Mouse (Mus musculus) bone marrow macrophage, adult 2 months (primary cell): ENCODE data around the gene Hoxc8. TPM values are rescaled to one million over a fixed set of nuclear protein-coding genes. Genes with fewer than 3 reads are reported as not detected.

Experiments used
- H3K27ac ChIP-seq: 2 replicates; pipeline ENCODE4 v1.5.1; 2012; ENCODE audit warnings: low read depth, low read length; ENCODE audit not compliant: insufficient read depth
- H3K4me1 ChIP-seq: 2 replicates; pipeline ENCODE4 v1.6.1; 2012; ENCODE audit warnings: low read length; ENCODE audit not compliant: control insufficient read depth, insufficient read depth
- H3K4me3 ChIP-seq: 2 replicates; pipeline ENCODE4 v1.5.1; 2012; ENCODE audit warnings: mild to moderate bottlenecking, low read length, moderate library complexity; ENCODE audit not compliant: insufficient read depth
- CTCF ChIP-seq: IDR thresholded peaks from 2 replicates; pipeline ENCODE4 v1.5.1; 2012; ENCODE audit warnings: low read depth, mild to moderate bottlenecking, low read length, moderate library complexity
- POLR2A ChIP-seq: IDR thresholded peaks from 2 replicates; pipeline ENCODE4 v1.6.1; 2012; ENCODE audit warnings: mild to moderate bottlenecking, low read depth, low read length, borderline replicate concordance
- polyA plus RNA-seq: library from polyadenylated mRNA; stranded (reverse); fragments of >200 nt; gene quantifications from 2 replicates; pipeline ENCODE4 v1.2.4, GENCODE M21; 2012; ENCODE audit not compliant: missing spikeins, insufficient read depth, insufficient read length

The Hoxc8 gene
- not detected in 2 replicates for polyA plus RNA-seq

DNA sequence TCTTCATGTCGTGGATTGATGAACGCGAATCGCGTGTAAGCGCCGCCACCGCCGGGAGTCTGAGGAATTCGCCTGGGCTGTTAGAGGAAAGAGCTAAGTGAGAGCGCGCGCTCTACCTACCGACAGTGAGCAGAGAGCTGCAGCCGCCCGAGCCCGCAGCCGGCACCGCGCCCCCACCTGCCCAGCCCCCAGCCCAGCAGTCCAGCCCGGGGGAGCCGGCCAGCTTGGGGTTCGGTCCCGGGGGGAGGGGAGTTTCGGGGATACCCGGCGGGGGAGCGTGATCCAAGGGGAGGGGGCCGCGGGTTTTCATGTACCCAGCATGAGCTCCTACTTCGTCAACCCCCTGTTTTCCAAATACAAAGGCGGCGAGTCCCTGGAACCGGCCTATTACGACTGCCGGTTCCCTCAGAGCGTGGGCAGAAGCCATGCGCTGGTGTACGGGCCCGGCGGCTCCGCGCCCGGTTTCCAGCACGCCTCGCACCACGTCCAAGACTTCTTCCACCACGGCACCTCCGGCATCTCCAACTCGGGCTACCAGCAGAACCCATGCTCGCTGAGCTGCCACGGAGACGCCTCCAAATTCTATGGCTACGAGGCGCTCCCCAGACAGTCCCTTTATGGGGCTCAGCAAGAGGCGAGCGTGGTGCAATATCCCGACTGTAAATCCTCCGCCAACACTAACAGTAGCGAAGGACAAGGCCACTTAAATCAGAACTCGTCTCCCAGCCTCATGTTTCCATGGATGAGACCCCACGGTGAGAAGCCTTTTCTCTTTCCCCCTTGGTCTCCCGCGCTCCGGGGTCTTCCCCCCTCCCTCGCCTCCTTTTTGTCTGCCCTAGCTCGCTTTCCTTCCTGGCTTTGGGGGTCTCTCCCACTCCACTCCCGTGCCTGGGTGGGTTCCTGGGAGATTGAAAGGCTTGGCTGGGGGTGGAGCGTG is at the start of gene Hoxc8:
Gene Hoxc8, plus strand, starts transcription at position 147 of the 937 bp plus-strand sequence.
- Histone ChIP-seq H3K27ac (no peak within 1 kb of the TSS), H3K4me1 (no peaks in the 10 kb centered on the region), H3K4me3 (no peak within 1 kb of the TSS)
- TF ChIP-seq POLR2A = no peak
- no peak for TF ChIP-seq CTCF

DNA sequence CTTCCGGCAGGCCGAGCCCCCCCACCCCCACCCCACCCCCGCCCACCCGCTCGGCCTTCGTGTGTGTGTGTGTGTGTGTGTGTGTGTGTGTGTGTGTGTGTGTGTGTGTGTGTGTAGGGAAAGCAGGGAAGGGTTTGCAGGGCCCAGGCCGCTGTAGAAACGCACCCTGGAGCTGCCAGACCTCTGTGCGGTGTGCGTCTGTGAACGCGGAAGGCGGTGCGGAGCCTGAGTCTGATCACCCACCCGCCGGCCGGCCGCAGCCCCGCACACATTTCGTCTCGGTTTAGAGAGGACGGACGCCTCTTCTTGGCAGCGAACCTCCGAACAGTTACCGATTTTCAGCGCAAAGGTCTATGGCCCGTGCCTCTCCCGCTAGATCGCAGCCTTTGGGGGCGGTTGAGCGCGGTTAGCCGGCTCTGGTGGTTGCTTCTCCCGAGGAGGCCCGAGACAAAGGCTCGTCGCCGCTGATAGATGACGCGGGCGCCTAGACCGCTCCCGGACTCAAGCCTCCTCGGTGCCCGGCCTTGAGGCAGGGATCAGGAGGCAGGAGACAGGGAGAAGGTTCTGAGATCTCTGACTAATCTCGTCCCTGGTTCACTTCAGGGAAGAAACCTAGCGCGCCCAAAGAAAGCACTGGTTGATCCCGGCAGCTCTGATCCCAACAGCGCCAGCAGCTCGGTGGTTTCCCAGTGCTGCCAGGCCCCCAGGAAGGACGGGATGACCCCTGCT is 47.5 kb upstream of the Hoxc8 start:
- Histone ChIP-seq H3K4me1 (no peaks in the 10 kb centered on the region), H3K27ac (no peak overlapping the region), H3K4me3 (no peak overlapping the region)
- TF ChIP-seq POLR2A (no peak), CTCF (no peak)

DNA sequence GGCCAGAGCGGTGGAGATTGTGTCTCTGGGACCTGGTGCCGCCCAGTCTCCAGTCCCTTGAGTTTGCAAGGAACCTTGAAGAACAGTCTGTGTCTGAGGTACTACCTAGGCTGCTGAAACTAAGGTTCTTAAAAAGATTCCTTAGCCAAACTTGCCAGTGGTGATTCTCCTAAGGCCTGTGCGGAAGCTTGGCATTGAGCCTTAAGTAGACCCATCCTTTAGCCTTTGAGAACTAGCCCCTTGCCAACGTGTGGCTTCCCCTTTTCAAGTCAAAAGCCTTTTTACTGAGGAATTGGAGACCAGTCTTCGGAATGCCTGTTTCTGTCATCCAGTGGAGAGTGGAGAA is 47.0 kb upstream of the Hoxc8 start:
- Histone ChIP-seq H3K27ac (no peak overlapping the region), H3K4me3 (no peak overlapping the region), H3K4me1 (no peaks in the 10 kb centered on the region)
- TF ChIP-seq POLR2A (no peak), CTCF (no peak)

DNA sequence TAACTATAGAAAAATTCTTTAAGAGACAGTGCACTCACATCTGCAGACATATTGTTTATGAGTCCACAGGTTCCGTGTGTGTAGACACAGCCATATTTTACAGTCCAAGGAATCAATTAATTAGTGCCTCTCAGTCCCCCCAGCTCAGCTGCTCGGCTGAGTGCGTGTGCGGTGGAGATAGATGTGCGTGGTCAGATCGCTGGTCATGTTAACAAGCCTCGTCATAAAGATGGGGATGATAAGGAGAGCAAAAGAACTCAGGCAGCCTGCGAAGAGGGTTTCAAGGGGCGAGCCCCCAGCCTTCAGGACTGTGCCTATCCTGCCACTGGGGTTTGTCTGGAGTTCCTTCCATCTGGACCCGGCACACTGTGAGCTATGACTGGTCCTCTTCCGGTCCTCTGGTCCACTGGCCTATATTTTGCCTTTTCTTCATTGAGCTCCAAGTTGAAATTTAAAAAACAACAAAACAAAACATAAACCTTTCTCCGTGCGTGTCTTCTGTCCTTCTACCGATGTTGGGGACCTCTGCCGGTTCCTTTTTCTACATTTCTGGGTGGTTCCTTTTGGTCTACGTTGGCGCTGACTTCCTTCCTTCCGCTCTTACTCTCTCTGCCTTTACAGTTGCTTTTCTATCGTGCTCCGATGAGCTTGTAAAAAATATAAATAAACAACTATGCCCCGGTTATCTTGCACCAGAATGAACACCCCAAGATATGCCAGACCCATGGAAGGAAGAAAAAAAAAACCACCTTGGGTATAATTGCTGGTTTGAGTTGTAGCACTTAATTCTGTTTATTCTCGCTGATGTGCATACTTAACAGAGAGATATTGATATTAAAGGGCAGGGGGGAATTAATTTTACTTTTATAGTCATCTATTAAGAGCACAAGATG is 45.0 kb upstream of the Hoxc8 start:
- TF ChIP-seq POLR2A (no peak), CTCF (no peak)
- no peaks in the 10 kb centered on the region for H3K4me1 ChIP-seq
- H3K4me3 ChIP-seq = no peak overlapping the region
- H3K27ac ChIP-seq = no peak overlapping the region

DNA sequence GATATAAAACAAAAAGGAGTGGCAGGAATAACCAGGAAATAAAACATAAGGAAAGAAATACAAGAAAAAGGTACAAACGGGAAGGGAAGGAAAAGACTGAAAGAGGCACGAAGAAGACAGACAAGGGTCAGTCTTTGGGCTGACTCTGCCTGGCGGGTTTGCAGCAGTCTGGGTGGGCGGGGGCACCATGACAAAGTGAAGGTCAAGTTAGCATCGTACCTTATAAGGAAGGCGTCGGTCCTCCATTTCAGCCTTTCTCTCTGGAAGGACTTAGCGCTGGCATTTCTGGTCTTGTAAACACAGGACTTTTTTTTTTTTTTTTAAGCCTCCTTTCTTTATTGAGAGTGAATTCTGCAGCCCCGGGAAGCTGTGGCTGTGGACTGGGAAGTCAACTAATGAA is 43.1 kb upstream of the Hoxc8 start:
- Histone ChIP-seq H3K4me1 (no peaks in the 10 kb centered on the region), H3K27ac (no peak overlapping the region), H3K4me3 (no peak overlapping the region)
- TF ChIP-seq POLR2A = no peak
- TF ChIP-seq CTCF = no peak

DNA sequence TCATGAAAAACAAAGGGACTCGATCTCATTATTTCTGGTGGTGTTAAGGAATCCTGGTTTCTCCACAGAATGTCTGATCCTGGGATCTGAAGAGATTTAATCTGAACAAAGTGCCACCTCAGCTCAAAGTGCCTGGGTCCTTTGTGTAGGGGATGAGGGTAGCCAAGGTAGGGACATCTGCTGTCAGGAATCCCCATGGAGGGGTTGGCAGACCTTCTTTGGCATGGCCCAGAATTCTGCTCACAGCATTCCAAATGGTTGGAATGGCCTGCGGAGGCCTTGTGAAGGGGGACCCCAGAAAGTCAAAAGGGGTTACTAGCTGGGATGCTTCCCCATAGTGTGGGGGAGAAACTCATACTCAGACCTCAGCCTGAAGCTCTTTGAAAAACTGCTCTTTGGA is 41.6 kb upstream of the Hoxc8 start:
- no peak for TF ChIP-seq POLR2A
- no peak for TF ChIP-seq CTCF
- no peak overlapping the region for H3K4me3 ChIP-seq
- H3K4me1 ChIP-seq = no peaks in the 10 kb centered on the region
- no peak overlapping the region for H3K27ac ChIP-seq

DNA sequence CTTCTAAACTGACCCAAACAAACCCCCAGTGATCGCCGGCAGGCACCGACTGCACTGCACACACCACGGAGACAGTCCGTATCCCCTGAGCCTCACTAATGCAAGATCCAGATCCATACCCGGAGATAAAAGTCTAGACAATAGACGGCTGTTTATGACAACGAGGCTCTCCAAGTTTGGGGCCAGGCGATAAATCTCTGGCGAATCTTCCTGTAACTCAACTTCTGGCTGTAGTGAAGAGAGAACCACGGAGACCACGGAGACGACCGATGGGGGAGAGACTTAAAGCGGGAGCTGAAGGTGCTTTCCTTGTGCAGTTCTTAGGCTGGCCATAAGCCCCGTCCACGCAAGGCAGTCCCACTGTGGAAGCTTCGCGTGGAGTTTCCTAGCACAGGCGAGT is 40.7 kb upstream of the Hoxc8 start:
- Histone ChIP-seq H3K27ac (no peak overlapping the region), H3K4me3 (no peak overlapping the region), H3K4me1 (no peaks in the 10 kb centered on the region)
- TF ChIP-seq POLR2A (no peak), CTCF (no peak)

DNA sequence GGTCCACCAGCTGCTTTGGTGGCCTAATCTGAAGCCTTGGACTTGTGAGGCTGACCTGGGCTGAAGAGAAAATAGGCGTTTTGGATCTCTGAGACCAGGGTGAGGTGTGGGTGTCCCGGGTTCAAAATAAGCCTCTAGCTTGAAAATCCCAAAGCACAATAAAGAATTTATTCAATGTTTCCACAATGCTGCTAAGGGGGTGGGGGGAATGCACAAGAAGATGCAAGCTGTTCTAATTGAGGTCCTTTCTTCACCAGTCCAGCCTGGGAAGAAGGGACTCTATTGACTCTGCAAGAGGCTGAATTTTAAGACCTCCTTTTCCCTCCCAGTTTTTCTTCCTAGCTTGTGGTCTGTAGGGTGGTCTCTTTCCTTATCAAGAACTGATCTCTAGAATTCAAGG is 39.5 kb upstream of the Hoxc8 start:
- TF ChIP-seq CTCF (no peak), POLR2A (no peak)
- Histone ChIP-seq H3K4me3 (no peak overlapping the region), H3K4me1 (no peaks in the 10 kb centered on the region), H3K27ac (no peak overlapping the region)

DNA sequence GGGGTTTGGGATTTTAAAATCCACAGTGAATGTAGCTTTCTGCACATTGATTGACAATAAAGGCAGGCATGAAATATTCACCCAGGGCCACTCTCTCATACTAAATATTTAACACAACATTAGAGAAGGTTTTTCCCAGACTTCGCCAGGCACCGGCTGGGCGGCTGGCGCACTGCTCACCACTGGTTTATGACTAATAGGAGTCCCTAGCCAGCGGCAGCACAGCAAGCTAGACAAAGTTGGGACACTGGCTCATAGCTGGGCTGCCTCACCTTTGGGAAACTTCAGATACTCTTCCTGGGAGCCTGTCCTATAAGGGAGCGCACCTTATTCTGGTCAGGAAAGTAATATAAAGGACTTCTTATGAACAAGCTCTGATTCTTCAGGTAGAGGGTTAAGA is 36.8 kb upstream of the Hoxc8 start:
- H3K4me3 ChIP-seq = no peak overlapping the region
- TF ChIP-seq POLR2A = no peak
- no peak for TF ChIP-seq CTCF
- no peak overlapping the region for H3K27ac ChIP-seq
- H3K4me1 ChIP-seq = no peaks in the 10 kb centered on the region
